In genomic region chr2:116972614-116972985, GRCm38 (mm10) we compare ENCODE assay signal across 7 mouse cellular contexts.
DNase-seq lines count a peak whose midpoint lies in the region; ATAC-seq and TF ChIP-seq lines count a peak whose summit lies in the region.

No protein-coding gene starts in this region.

- no peaks in the 10 kb centered on the region for H3K27me3 ChIP-seq in forebrain, embryonic 15.5 days
- no peaks in the 10 kb centered on the region for H3K27me3 ChIP-seq in intestine, postnatal 0 days (replicated peaks; ENCODE audit: control insufficient read depth, insufficient read depth, low read length)
- no peaks in the 10 kb centered on the region for H3K27me3 ChIP-seq in midbrain, embryonic 14.5 days (ENCODE audit: control insufficient read depth, insufficient read depth, low read length)

- H3K27ac ChIP-seq in ES-E14 (ENCODE audit: insufficient read depth, low read depth, low read length, poor library complexity, severe bottlenecking): no peak overlapping the region
- H3K27ac ChIP-seq in forebrain, embryonic 15.5 days (replicated peaks): 0 out of 2 replicates have a peak overlapping the region, but pooled peaks have one; percentile 17
- peak overlapping the region; percentile 35; the same call in 1 of the 2 replicates for H3K27ac ChIP-seq in intestine, postnatal 0 days (ENCODE audit: low read depth, low read length)
- no peak overlapping the region for H3K27ac ChIP-seq in midbrain, embryonic 14.5 days (replicated peaks; ENCODE audit: low read depth, low read length)

- in situ Hi-C loops in ES-E14 (cut with MboI; ENCODE audit: low sequenced_read_pairs in 2 of 2, unreplicated experiment in 2 of 2): no loop called here

- ATAC-seq in forebrain, embryonic 15.5 days (replicated peaks): no peak
- no peak for ATAC-seq in intestine, postnatal 0 days
- no peak for ATAC-seq in midbrain, embryonic 14.5 days (ENCODE audit: low FRiP score, low TSS enrichment)

- H3K36me3 ChIP-seq in ES-E14 (ENCODE audit: control insufficient read depth, insufficient read depth, low read length, poor library complexity, severe bottlenecking): no peaks in the 10 kb centered on the region
- H3K36me3 ChIP-seq in forebrain, embryonic 15.5 days: no peaks in the 10 kb centered on the region
- no peaks in the 10 kb centered on the region for H3K36me3 ChIP-seq in intestine, postnatal 0 days (ENCODE audit: control insufficient read depth, insufficient read depth)
- H3K36me3 ChIP-seq in midbrain, embryonic 14.5 days (ENCODE audit: control insufficient read depth, insufficient read depth, low read length): no peaks in the 10 kb centered on the region

- TF ChIP-seq CTCF in intestine, postnatal 0 days (IDR thresholded peaks at IDR 0.05; ENCODE audit: low read depth): peak; percentile 50

- WGBS in forebrain, embryonic 15.5 days: under 1% methylated on average over 6 of the region's 6 CpGs
- 3% methylated on average over 6 of the region's 6 CpGs for WGBS in intestine, postnatal 0 days
- 1% methylated on average over 6 of the region's 6 CpGs for WGBS in midbrain, embryonic 14.5 days

- DNase-seq in CD4-positive helper T cell, adult 2 months (ENCODE audit: low read depth, low spot score): peak; percentile 32
- peak; percentile 47 for DNase-seq in ES-E14 (ENCODE audit: low read depth, low spot score)
- peak; percentile 81 for DNase-seq in midbrain, embryonic 14.5 days
- no peak for DNase-seq in ovary, postnatal 10 days (ENCODE audit: low spot score)
- no peak for DNase-seq in layer of hippocampus, postnatal 10 days (ENCODE audit: low spot score in 2 of 2)

- H3K4me1 ChIP-seq in ES-E14 (ENCODE audit: control insufficient read depth in 2 of 2, insufficient read depth in 2 of 2, low read length in 2 of 2, poor library complexity in 1 of 2): peaks cover 3 to 15% of the 10 kb centered on the region in 2 experiments; a peak in 2 of 4 replicates
- H3K4me1 ChIP-seq in forebrain, embryonic 15.5 days: peaks cover 42% of the 10 kb centered on the region
- H3K4me1 ChIP-seq in intestine, postnatal 0 days (replicated peaks; ENCODE audit: control insufficient read depth, insufficient read depth, low read length): no peaks in the 10 kb centered on the region; the same call in 1 of the 2 replicates
- H3K4me1 ChIP-seq in midbrain, embryonic 14.5 days (ENCODE audit: control insufficient read depth, insufficient read depth, low read length): peaks cover 26% of the 10 kb centered on the region

- no peaks in the 10 kb centered on the region for H3K9me3 ChIP-seq in ES-E14 (ENCODE audit: control insufficient read depth, insufficient read depth, low read depth, low read length)
- H3K9me3 ChIP-seq in forebrain, embryonic 15.5 days: no peaks in the 10 kb centered on the region
- H3K9me3 ChIP-seq in intestine, postnatal 0 days (ENCODE audit: control insufficient read depth): no peaks in the 10 kb centered on the region
- H3K9me3 ChIP-seq in midbrain, embryonic 14.5 days (ENCODE audit: control insufficient read depth, low read length): no peaks in the 10 kb centered on the region

- no peak overlapping the region for H3K4me3 ChIP-seq in ES-E14 (ENCODE audit: insufficient read depth in 1 of 2, low read depth in 1 of 2, low read length in 2 of 2, poor library complexity in 1 of 2, severe bottlenecking in 1 of 2)
- H3K4me3 ChIP-seq in forebrain, embryonic 15.5 days: no peak overlapping the region
- peak overlapping the region; percentile 24 for H3K4me3 ChIP-seq in intestine, postnatal 0 days (ENCODE audit: low read depth, low read length)
- no peak overlapping the region for H3K4me3 ChIP-seq in midbrain, embryonic 14.5 days (replicated peaks; ENCODE audit: low read depth, low read length)

- no peak overlapping the region for H3K9ac ChIP-seq in ES-E14 (ENCODE audit: insufficient read depth, low read depth, low read length, poor library complexity, severe bottlenecking)
- H3K9ac ChIP-seq in forebrain, embryonic 15.5 days (replicated peaks): no peak overlapping the region
- H3K9ac ChIP-seq in intestine, postnatal 0 days (ENCODE audit: low read depth, low read length): no peak overlapping the region
- no peak overlapping the region for H3K9ac ChIP-seq in midbrain, embryonic 14.5 days (replicated peaks; ENCODE audit: low read length)

- peak overlapping the region; percentile 25 for H3K4me2 ChIP-seq in forebrain, embryonic 15.5 days (replicated peaks)
- H3K4me2 ChIP-seq in intestine, postnatal 0 days (replicated peaks; ENCODE audit: low read depth): peak overlapping the region; percentile 58
- peak overlapping the region; percentile 43 for H3K4me2 ChIP-seq in midbrain, embryonic 14.5 days (ENCODE audit: low read length)

TF ChIP-seq in ES-E14, 5 proteins besides CTCF, POLR2A, EP300 and RAD21:
- TF ChIP-seq HCFC1 (IDR thresholded peaks at IDR 0.05; ENCODE audit: borderline replicate concordance, insufficient read depth, low read length): no peak
- TF ChIP-seq ZNF384 (IDR thresholded peaks at IDR 0.05; ENCODE audit: low read depth, low read length): no peak
- TF ChIP-seq MAFK (IDR thresholded peaks at IDR 0.05; ENCODE audit: insufficient read depth, low read depth, low read length): no peak
- TF ChIP-seq CHD2 (IDR thresholded peaks at IDR 0.05; ENCODE audit: low read depth, low read length): no peak
- no peak for TF ChIP-seq ZC3H11A (IDR thresholded peaks at IDR 0.05; ENCODE audit: borderline replicate concordance, low read depth, low read length)

Comparison
In these comparisons a context has a peak if more than half of its experiments do, and no peak if none do; other contexts are left out.
1. DNase-seq: peak in CD4-positive helper T cell, adult 2 months (single experiment), ES-E14 (single experiment) and midbrain, embryonic 14.5 days (single experiment); none in ovary, postnatal 10 days (single experiment) and layer of hippocampus, postnatal 10 days (0 of 2).
2. H3K27ac ChIP-seq: peak in forebrain, embryonic 15.5 days (single experiment) and intestine, postnatal 0 days (single experiment); none in ES-E14 (single experiment) and midbrain, embryonic 14.5 days (single experiment).
3. Peak in every context shown above with its lines, with median percentiles within 50 percentile points of each other: H3K4me2 ChIP-seq.